Mouse (Mus musculus): ENCODE results near the gene Dusp16. TPM values are rescaled to one million over a fixed set of nuclear protein-coding genes. Genes with fewer than 3 reads are reported as not detected.

Gene Dusp16
- polyA plus RNA-seq, 1 experiment = 16.9 TPM

DNA sequence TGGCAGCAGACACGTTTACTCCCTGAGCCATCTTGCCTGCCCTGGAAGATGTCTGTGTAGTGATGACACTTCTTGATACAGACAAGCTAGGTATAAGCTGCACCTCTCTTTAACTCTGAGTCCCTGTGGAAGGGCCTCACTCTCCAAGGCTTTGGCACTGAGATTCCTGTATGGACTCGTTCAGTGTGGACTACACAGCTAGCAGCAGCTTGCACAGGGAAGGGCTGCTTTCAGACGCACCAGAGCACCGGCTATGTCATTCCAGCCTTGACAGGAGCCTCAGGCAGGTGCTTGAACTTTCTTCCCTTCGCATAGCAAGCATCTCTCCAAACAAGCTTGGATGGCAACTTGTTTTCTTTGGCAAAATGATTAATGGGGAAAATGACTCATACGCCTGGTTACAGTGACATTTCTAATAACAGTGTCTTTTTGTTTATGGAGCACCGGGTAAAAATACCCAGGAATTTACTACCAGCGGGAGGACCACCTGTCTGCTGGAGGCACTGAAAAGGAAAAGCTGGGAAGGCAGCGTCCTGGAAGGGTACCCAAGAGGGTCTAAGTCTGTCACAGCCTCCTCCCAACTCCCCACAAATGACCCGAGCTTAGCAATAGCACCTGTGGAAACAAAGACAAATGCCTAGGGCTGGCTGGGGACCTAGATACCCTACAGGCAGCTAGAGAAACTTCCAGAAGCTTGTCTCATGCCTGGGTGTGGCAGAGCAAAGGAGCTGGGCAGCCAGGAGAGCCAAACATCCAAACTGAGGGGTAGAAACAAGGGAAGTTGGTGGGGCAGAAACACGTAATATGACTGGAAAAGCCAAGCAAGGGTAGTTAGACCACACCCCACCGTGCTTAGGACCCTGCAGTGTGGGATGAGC, 24.9 kb upstream of the Dusp16 start:
- Histone ChIP-seq H3K4me3 (ENCODE audit: insufficient read depth, low read length) (no peak overlapping the region), H3K4me1 (ENCODE audit: control insufficient read depth, insufficient read depth, low read length) (0 out of 2 replicates have a peak, but pooled peaks cover 2% of the 10 kb centered on the region), H3K27ac (ENCODE audit: insufficient read depth, low read length) (no peak overlapping the region)
- TF ChIP-seq POLR2A (IDR thresholded peaks at IDR 0.05; ENCODE audit: low read depth, low read length) = no peak
- no peak for TF ChIP-seq CTCF (IDR thresholded peaks at IDR 0.05; ENCODE audit: borderline replicate concordance, insufficient read depth, low read length)

DNA sequence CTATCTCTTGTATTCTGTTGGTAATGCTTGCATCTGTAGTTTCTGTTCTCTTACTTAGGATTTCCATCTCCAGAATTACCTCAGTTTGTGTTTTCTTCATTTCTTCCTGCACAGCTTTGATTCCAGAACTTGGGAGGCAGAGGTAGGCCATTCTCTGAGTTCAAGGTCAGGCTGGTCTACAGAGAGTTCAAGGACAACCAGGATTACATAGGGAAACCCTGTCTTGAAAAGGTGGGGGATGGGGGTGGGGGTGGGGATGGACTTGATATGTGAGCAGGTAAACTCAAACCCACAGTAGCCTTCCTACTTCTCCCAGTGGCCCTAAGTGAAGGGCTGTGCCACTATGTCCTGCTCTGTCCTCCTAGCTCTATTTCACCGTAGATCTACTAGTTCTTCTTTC, 20.6 kb upstream of the Dusp16 start:
- TF ChIP-seq POLR2A (IDR thresholded peaks at IDR 0.05; ENCODE audit: low read depth, low read length) (no peak), CTCF (IDR thresholded peaks at IDR 0.05; ENCODE audit: borderline replicate concordance, insufficient read depth, low read length) (no peak)
- Histone ChIP-seq H3K27ac (ENCODE audit: insufficient read depth, low read length) (no peak overlapping the region), H3K4me1 (ENCODE audit: control insufficient read depth, insufficient read depth, low read length) (0 out of 2 replicates have a peak, but pooled peaks cover 2% of the 10 kb centered on the region), H3K4me3 (ENCODE audit: insufficient read depth, low read length) (no peak overlapping the region)

DNA sequence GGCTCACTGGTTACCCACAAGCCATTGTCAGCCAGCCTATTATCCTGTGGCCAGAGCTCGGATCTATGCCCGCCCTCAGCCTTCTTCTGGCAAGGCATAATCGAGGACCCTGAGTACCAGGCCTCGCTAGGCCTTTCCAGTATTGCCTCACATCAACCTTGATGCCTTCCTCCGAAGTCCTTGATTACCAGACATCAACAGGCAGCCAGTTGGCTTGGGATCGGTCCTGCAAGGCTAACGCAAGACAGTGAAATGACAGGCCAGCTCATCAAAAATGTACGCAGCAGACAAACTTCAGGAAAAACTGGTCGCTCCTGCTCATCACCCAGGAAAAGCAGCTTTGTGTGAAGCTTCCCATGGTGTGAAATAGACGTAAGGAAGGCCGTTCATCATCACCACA, 15.4 kb upstream of the Dusp16 start:
- H3K27ac ChIP-seq (ENCODE audit: insufficient read depth, low read length) = no peak overlapping the region
- H3K4me3 ChIP-seq (ENCODE audit: insufficient read depth, low read length) = no peak overlapping the region

DNA sequence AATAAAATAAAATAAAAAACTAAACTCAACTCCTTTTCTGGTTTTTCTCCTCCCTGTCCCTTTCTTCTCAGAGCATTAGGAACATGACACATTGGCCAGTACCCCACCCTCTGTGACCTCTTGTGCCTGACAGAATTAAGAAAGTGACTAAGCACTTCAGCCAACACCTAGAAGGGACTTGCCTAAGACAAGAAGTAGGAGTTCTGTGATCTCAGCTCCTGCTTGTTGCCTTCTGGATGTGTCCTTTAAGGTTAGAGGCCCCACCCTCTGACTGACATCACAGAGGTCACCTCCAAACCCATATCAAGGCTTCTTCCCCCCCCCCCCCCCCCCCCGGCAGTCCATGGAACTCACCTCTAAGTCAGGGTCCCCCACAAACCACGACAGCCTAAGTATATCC, 14.7 kb upstream of the Dusp16 start:
- Histone ChIP-seq H3K4me3 (ENCODE audit: insufficient read depth, low read length) (no peak overlapping the region), H3K27ac (ENCODE audit: insufficient read depth, low read length) (no peak overlapping the region), H3K4me1 (ENCODE audit: control insufficient read depth, insufficient read depth, low read length) (no peaks in the 10 kb centered on the region)
- no peak for TF ChIP-seq CTCF (IDR thresholded peaks at IDR 0.05; ENCODE audit: borderline replicate concordance, insufficient read depth, low read length)
- TF ChIP-seq POLR2A (IDR thresholded peaks at IDR 0.05; ENCODE audit: low read depth, low read length) = no peak

More for the DNA sequence above, 15.4 kb upstream of the Dusp16 start:
- no peaks in the 10 kb centered on the region for H3K4me1 ChIP-seq (ENCODE audit: control insufficient read depth, insufficient read depth, low read length)
- TF ChIP-seq CTCF (IDR thresholded peaks at IDR 0.05; ENCODE audit: borderline replicate concordance, insufficient read depth, low read length) = no peak
- no peak for TF ChIP-seq POLR2A (IDR thresholded peaks at IDR 0.05; ENCODE audit: low read depth, low read length)

DNA sequence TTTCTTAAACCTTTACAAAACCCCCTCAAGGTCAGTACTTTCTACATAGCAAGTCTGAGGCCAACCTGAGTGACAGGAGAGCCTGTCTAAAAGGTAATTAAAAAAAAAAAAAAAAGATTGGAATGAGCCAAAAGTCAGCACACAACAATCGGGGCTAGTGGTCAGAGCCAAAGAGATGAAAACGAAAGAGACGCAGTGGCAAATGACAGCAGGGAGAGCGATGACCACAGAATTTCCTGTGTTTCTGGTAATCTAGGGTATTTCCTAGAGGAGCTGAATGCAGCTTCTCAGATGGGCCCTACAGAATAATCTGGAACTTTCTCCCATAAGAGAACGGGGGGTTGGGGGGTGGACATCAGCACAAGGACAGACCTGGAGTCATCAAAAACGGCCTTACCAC, 13.7 kb upstream of the Dusp16 start:
- H3K4me3 ChIP-seq (ENCODE audit: insufficient read depth, low read length) = no peak overlapping the region
- TF ChIP-seq CTCF (IDR thresholded peaks at IDR 0.05; ENCODE audit: borderline replicate concordance, insufficient read depth, low read length) (no peak), POLR2A (IDR thresholded peaks at IDR 0.05; ENCODE audit: low read depth, low read length) (no peak)

DNA sequence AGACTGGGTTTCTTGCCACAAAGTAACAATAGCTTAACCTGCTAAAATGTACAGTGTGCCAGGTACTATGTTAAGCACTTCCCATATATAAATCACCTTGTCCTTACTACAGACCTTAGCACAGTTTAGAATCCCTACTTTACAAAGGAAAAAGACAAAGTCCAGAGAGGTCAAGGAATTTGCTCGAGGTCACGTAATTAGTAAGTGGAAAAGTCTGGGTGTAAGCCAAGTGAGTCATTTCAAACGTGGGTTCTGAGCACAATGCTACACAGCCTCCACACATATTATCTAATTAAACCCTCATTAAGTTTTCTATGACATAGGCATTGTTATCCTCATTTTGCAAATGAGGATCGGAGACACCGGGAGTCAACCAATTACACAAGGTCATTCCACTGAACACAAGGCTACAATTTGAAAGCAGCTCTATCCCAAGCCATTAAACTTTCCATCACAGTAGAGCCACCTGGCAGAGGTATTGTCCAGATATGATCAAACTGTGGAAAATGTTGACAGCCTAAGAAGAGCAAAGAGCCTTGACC, 12.4 kb upstream of the Dusp16 start:
- Histone ChIP-seq H3K4me3 (ENCODE audit: insufficient read depth, low read length) (no peak overlapping the region), H3K4me1 (ENCODE audit: control insufficient read depth, insufficient read depth, low read length) (no peaks in the 10 kb centered on the region), H3K27ac (ENCODE audit: insufficient read depth, low read length) (no peak overlapping the region)
- no peak for TF ChIP-seq POLR2A (IDR thresholded peaks at IDR 0.05; ENCODE audit: low read depth, low read length)
- no peak for TF ChIP-seq CTCF (IDR thresholded peaks at IDR 0.05; ENCODE audit: borderline replicate concordance, insufficient read depth, low read length)

More for the DNA sequence above, 13.7 kb upstream of the Dusp16 start:
- Histone ChIP-seq H3K4me1 (ENCODE audit: control insufficient read depth, insufficient read depth, low read length) (no peaks in the 10 kb centered on the region), H3K27ac (ENCODE audit: insufficient read depth, low read length) (no peak overlapping the region)

DNA sequence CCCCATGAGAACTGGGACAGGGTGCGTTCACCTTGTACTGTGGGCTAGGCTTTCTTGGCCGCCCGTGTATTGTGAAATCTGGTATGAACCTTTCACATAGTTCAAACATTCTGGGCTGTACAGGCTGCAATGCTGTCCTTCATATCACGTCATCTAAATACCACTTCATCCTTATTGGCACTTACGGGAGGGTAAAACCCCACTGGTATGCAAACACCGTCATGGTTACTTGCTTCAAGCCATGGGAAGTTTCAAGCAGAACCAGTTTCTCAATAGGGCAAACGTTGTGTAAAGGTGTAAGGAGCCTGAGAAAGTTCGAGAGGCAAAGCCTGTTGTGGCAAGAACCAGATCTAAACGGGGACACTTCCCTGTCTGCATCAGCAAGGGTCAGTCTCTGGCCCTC, 10.2 kb upstream of the Dusp16 start:
- no peak overlapping the region for H3K27ac ChIP-seq (ENCODE audit: insufficient read depth, low read length)
- TF ChIP-seq POLR2A (IDR thresholded peaks at IDR 0.05; ENCODE audit: low read depth, low read length) (no peak), CTCF (IDR thresholded peaks at IDR 0.05; ENCODE audit: borderline replicate concordance, insufficient read depth, low read length) (no peak)
- H3K4me1 ChIP-seq (ENCODE audit: control insufficient read depth, insufficient read depth, low read length) = no peaks in the 10 kb centered on the region
- no peak overlapping the region for H3K4me3 ChIP-seq (ENCODE audit: insufficient read depth, low read length)

DNA sequence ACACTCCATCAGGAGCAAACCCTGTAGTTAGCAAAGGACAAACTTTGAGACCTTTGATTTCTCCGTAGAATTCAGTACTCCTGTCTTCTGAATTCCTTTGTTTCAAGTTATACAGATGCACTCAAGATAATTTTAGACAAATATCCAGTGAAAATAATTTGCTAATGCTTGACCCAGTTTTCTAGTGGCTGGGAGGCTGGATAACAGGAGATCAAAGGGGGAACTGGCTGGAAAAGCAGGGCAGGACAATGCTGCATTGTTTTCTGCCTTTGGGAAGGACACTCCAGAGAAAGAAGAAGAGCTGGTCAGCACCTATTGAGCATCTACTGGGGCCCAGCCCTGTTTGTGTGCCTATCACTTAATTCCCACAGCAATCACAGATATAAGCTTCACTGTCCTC, 9.1 kb upstream of the Dusp16 start:
- H3K27ac ChIP-seq (ENCODE audit: insufficient read depth, low read length) = no peak overlapping the region
- TF ChIP-seq CTCF (IDR thresholded peaks at IDR 0.05; ENCODE audit: borderline replicate concordance, insufficient read depth, low read length) (no peak), POLR2A (IDR thresholded peaks at IDR 0.05; ENCODE audit: low read depth, low read length) (no peak)

DNA sequence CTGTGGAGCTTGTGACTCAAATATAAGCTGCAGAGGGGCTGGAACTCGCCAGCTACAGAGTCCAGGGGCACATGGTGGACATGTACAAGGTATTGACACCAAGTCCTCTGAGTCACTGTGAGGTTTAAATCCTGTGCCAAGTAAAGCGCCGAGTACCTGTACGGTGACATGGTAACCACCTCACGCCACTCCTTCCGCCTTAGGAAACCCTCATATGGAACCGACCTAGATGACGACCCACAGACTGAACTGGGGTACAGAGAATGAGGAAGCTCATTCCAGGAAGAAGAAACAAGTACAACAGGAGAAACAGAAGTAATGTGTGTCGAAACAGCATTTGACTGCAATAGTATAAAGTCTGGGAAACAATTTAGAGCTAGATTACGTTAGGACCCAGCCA, 3.9 kb upstream of the Dusp16 start:
- Histone ChIP-seq H3K4me3 (ENCODE audit: insufficient read depth, low read length) (no peak overlapping the region), H3K4me1 (ENCODE audit: control insufficient read depth, insufficient read depth, low read length) (no peaks in the 10 kb centered on the region), H3K27ac (ENCODE audit: insufficient read depth, low read length) (no peak overlapping the region)
- no peak for TF ChIP-seq CTCF (IDR thresholded peaks at IDR 0.05; ENCODE audit: borderline replicate concordance, insufficient read depth, low read length)
- no peak for TF ChIP-seq POLR2A (IDR thresholded peaks at IDR 0.05; ENCODE audit: low read depth, low read length)

More for the DNA sequence above, 9.1 kb upstream of the Dusp16 start:
- H3K4me3 ChIP-seq (ENCODE audit: insufficient read depth, low read length) = no peak overlapping the region
- no peaks in the 10 kb centered on the region for H3K4me1 ChIP-seq (ENCODE audit: control insufficient read depth, insufficient read depth, low read length)

DNA sequence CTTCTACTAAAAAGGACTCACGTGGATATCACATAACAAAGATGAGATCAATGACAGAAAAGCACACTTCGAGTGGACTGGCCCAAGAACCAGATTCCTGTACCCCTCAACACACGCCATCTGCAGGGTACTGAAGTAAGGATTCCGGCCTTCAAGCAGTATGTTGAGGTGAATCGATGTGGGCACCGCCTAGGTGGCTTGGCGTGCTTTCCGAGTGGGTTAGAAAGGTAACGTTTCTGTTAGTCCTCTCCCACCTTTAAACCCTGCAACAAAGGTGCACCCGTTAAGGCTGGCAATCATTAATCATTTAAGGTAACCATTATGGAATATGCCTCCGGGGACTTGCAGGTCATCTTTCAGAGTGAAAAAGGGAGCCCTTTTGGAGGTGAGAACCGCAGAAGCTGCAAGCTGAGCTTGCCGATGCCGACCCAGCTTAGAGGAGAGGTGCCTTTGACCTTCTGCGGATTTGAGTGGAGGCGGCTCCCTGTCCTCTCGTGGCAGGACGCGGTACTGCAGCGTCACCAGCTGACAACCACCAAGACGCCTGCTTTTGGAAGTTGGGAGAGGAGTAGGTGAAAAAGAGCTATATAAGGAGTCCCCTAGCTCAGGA, 1.6 kb upstream of the Dusp16 start:
- H3K4me1 ChIP-seq (ENCODE audit: control insufficient read depth, insufficient read depth, low read length) = no peaks in the 10 kb centered on the region
- no peak overlapping the region for H3K4me3 ChIP-seq (ENCODE audit: insufficient read depth, low read length)
- TF ChIP-seq POLR2A (IDR thresholded peaks at IDR 0.05; ENCODE audit: low read depth, low read length) = no peak
- peak; percentile 78 for TF ChIP-seq CTCF (IDR thresholded peaks at IDR 0.05; ENCODE audit: borderline replicate concordance, insufficient read depth, low read length)
- no peak overlapping the region for H3K27ac ChIP-seq (ENCODE audit: insufficient read depth, low read length)

All from embryonic fibroblast, embryonic 13.5 days (primary cell).